Mouse (Mus musculus) cortical plate, adult 2 months (tissue): ENCODE results near the gene Rcor2.

ENCODE experiments used
- CTCF ChIP-seq: fragments of 200-500 bp; IDR thresholded peaks from 2 replicates; pipeline ENCODE4 v1.5.1; 2011; ENCODE audit warnings: mild to moderate bottlenecking, control low read depth, low read length; ENCODE audit not compliant: insufficient read depth; ENCODE audit errors: extremely low read depth
- POLR2A ChIP-seq: fragments of 200-500 bp; IDR thresholded peaks from 2 replicates; pipeline ENCODE4 v1.6.1; 2011; ENCODE audit warnings: mild to moderate bottlenecking, low read length, control low read depth; ENCODE audit not compliant: insufficient read depth; ENCODE audit errors: extremely low read depth

DNA sequence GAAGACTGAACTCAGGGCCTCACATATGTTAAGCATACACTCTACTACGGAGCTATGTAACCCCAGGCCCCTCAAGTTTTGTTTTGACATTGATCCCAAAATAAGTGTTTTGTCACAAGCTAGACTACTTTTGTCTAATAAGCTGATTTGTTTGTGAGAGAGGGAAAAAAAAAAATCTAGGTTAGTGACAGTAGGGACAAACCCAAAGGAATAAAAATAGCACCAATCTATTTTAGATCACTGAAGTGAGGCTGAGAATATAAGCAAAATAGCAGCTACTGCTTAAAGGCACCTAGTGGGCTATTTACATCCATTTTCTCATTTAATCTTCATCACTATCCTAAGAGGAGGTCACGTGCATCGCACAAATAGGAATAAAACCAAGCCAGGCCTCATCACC lies 27.6 kb upstream of the Rcor2 start:
- TF ChIP-seq CTCF: no peak
- no peak for TF ChIP-seq POLR2A
